Mouse (Mus musculus): ENCODE results near the gene Gadd45b. TPM values are rescaled to one million over a fixed set of nuclear protein-coding genes. Genes with fewer than 3 reads are reported as not detected.
A peak's percentile ranks its signal among the peaks of the same experiment; 100 is the strongest.

Gadd45b gene
- polyA plus RNA-seq, 1 experiment = 29.9 TPM

- no peak for DNase-seq (ENCODE audit: low spot score)
Measured at GRCm38 (mm10) chr10:80935241-80935640, 5.4 kb downstream of the Gadd45b start.

- DNase-seq (ENCODE audit: low spot score) = no peak
Measured at GRCm38 (mm10) chr10:80935698-80936097, 5.8 kb downstream of the Gadd45b start.

- DNase-seq (ENCODE audit: low spot score) = no peak
Measured at GRCm38 (mm10) chr10:80936135-80936809, 6.4 kb downstream of the Gadd45b start.

GRCm38 (mm10) chr10:80936810-80937164, 6.9 kb downstream of the Gadd45b start:
- DNase-seq (ENCODE audit: low spot score) = no peak

GRCm38 (mm10) chr10:80937646-80938045, 7.8 kb downstream of the Gadd45b start:
- no peak for DNase-seq (ENCODE audit: low spot score)

GRCm38 (mm10) chr10:80938831-80939550, 9.1 kb downstream of the Gadd45b start:
- DNase-seq (ENCODE audit: low spot score) = no peak

- peak; percentile 62 for DNase-seq (ENCODE audit: low spot score)
Measured at GRCm38 (mm10) chr10:80939671-80940070, 9.8 kb downstream of the Gadd45b start.

GRCm38 (mm10) chr10:80940320-80940987, 10.6 kb downstream of the Gadd45b start:
- peak; percentile 32 for DNase-seq (ENCODE audit: low spot score)

- DNase-seq (ENCODE audit: low spot score) = no peak
Measured at GRCm38 (mm10) chr10:80940988-80941347, 11.1 kb downstream of the Gadd45b start.

- no peak for DNase-seq (ENCODE audit: low spot score)
Measured at GRCm38 (mm10) chr10:80942919-80943318, 13.0 kb downstream of the Gadd45b start.

- no peak for DNase-seq (ENCODE audit: low spot score)
Measured at GRCm38 (mm10) chr10:80943701-80944100, 13.8 kb downstream of the Gadd45b start.

GRCm38 (mm10) chr10:80944231-80944630, 14.4 kb downstream of the Gadd45b start:
- DNase-seq (ENCODE audit: low spot score) = no peak

- no peak for DNase-seq (ENCODE audit: low spot score)
Measured at GRCm38 (mm10) chr10:80946684-80947437, 17.0 kb downstream of the Gadd45b start.

GRCm38 (mm10) chr10:80947802-80948201, 17.9 kb downstream of the Gadd45b start:
- no peak for DNase-seq (ENCODE audit: low spot score)

- DNase-seq (ENCODE audit: low spot score) = no peak
Measured at GRCm38 (mm10) chr10:80948570-80948969, 18.7 kb downstream of the Gadd45b start.

- no peak for DNase-seq (ENCODE audit: low spot score)
Measured at GRCm38 (mm10) chr10:80949081-80949480, 19.2 kb downstream of the Gadd45b start.

GRCm38 (mm10) chr10:80950314-80950713, 20.4 kb downstream of the Gadd45b start:
- no peak for DNase-seq (ENCODE audit: low spot score)

- no peak for DNase-seq (ENCODE audit: low spot score)
Measured at GRCm38 (mm10) chr10:80951761-80952390, 22.0 kb downstream of the Gadd45b start.

GRCm38 (mm10) chr10:80952449-80952848, 22.6 kb downstream of the Gadd45b start:
- no peak for DNase-seq (ENCODE audit: low spot score)

- DNase-seq (ENCODE audit: low spot score) = no peak
Measured at GRCm38 (mm10) chr10:80954415-80954814, 24.5 kb downstream of the Gadd45b start.

- no peak for DNase-seq (ENCODE audit: low spot score)
Measured at GRCm38 (mm10) chr10:80954843-80955242, 25.0 kb downstream of the Gadd45b start.

GRCm38 (mm10) chr10:80955536-80955935, 25.7 kb downstream of the Gadd45b start:
- DNase-seq (ENCODE audit: low spot score) = no peak
